Mouse (Mus musculus) lung, postnatal 0 days (tissue): ENCODE measurements around the gene Ctnna2. TPM values are rescaled to one million over a fixed set of nuclear protein-coding genes. Genes with fewer than 3 reads are reported as not detected.

Experiments
- ATAC-seq: fragments of 200-750 bp; cut with Nextera tagmentation; 2 replicates; pipeline ENCODE4 v1.8.0; 2017; ENCODE audit warnings: moderate library complexity
- DNase-seq: peaks from one replicate; pipeline ENCODE4 v3.0.0-alpha.2; 2016; ENCODE audit warnings: low spot score
- H3K27ac ChIP-seq: fragments of 300-500 bp; sonication (generic); 2 replicates; pipeline ENCODE4 v1.5.1; 2014; ENCODE audit warnings: antibody characterized with exemption, mild to moderate bottlenecking, low read length, mixed read lengths
- H3K27me3 ChIP-seq: fragments of 300-500 bp; sonication (generic); replicated peaks from 2 replicates; pipeline ENCODE4 v1.6.1; 2014; ENCODE audit warnings: low read length, mixed read lengths; ENCODE audit not compliant: insufficient read depth
- H3K36me3 ChIP-seq: fragments of 300-500 bp; sonication (generic); 2 replicates; pipeline ENCODE4 v1.6.1; 2014; ENCODE audit warnings: low read length, mixed read lengths; ENCODE audit not compliant: insufficient read depth
- H3K4me1 ChIP-seq: fragments of 300-500 bp; sonication (generic); 2 replicates; pipeline ENCODE4 v1.6.1; 2014; ENCODE audit warnings: antibody characterized with exemption, low read depth, low read length, mixed read lengths; ENCODE audit not compliant: insufficient read depth
- H3K4me2 ChIP-seq: fragments of 300-500 bp; sonication (generic); replicated peaks from 2 replicates; pipeline ENCODE4 v1.6.1; 2014; ENCODE audit warnings: low read depth, mild to moderate bottlenecking, low read length, moderate library complexity, mixed read lengths
- H3K4me3 ChIP-seq: fragments of 300-500 bp; sonication (generic); 2 replicates; pipeline ENCODE4 v1.5.1; 2014; ENCODE audit warnings: low read depth, low read length
- H3K9ac ChIP-seq: fragments of 300-500 bp; sonication (generic); replicated peaks from 2 replicates; pipeline ENCODE4 v1.6.1; 2014; ENCODE audit warnings: low read depth, mild to moderate bottlenecking
- H3K9me3 ChIP-seq: fragments of 300-500 bp; sonication (generic); 2 replicates; pipeline ENCODE4 v1.6.1; 2016; ENCODE audit warnings: low read length, mixed read lengths
- CTCF ChIP-seq: IDR thresholded peaks from 2 replicates; pipeline ENCODE4 v1.5.1; 2016; ENCODE audit warnings: antibody characterized with exemption, mild to moderate bottlenecking
- EP300 ChIP-seq: IDR thresholded peaks from 2 replicates; pipeline ENCODE4 v1.6.1; 2016; ENCODE audit warnings: antibody characterized with exemption, mild to moderate bottlenecking, control low read depth
- WGBS: fragments of 180-500 bp; shearing (Covaris S2); extraction: QIAGEN DNeasy Blood & Tissue Kit; methylation state at CpG from one replicate; pipeline ENCODE4 v1.1.7; 2014; 5-methylcytosine and 5-hydroxymethylcytosine counted together
- polyA plus RNA-seq: library from polyadenylated mRNA; unstranded; fragments of >200 nt; fragmentation: Nextera tagmentation; extraction: Ambion mirVana; gene quantifications from 2 replicates; pipeline ENCODE4 v1.2.1, GENCODE M21; 2015

The Ctnna2 gene
- polyA plus RNA-seq, 1 experiment from 2014 or later = 0.06 TPM

GRCm38 (mm10) chr6:77580926-77581325 lies 398.6 kb downstream of the Ctnna2 start:
- Histone ChIP-seq H3K9me3 (no peaks in the 10 kb centered on the region), H3K4me1 (no peaks in the 10 kb centered on the region), H3K4me2 (no peak overlapping the region), H3K4me3 (no peak overlapping the region), H3K9ac (no peak overlapping the region), H3K27ac (no peak overlapping the region), H3K27me3 (no peaks in the 10 kb centered on the region), H3K36me3 (no peaks in the 10 kb centered on the region)
- TF ChIP-seq EP300 = no peak
- no peak for TF ChIP-seq CTCF
- ATAC-seq (no peak), DNase-seq (no peak)

GRCm38 (mm10) chr6:77578612-77579011 lies 400.9 kb downstream of the Ctnna2 start:
- peak; percentile 17 for DNase-seq
- Histone ChIP-seq H3K36me3 (no peaks in the 10 kb centered on the region), H3K4me3 (no peak overlapping the region), H3K9ac (no peak overlapping the region), H3K4me1 (no peaks in the 10 kb centered on the region), H3K27ac (no peak overlapping the region), H3K4me2 (no peak overlapping the region), H3K9me3 (no peaks in the 10 kb centered on the region), H3K27me3 (no peaks in the 10 kb centered on the region)
- no peak for ATAC-seq
- 28% methylated on average over 1 of the region's 1 CpGs for WGBS
- TF ChIP-seq EP300 = no peak
- peak; percentile 34 for TF ChIP-seq CTCF

- H3K27me3 ChIP-seq = no peaks in the 10 kb centered on the region
- WGBS = 42% methylated on average over 3 of the region's 3 CpGs
- H3K4me2 ChIP-seq = no peak overlapping the region
- H3K9ac ChIP-seq = no peak overlapping the region
- H3K4me1 ChIP-seq = no peaks in the 10 kb centered on the region
- ATAC-seq (no peak), DNase-seq (no peak)
- no peaks in the 10 kb centered on the region for H3K36me3 ChIP-seq
- no peak for TF ChIP-seq EP300
- no peak for TF ChIP-seq CTCF
- H3K4me3 ChIP-seq = no peak overlapping the region
- H3K27ac ChIP-seq = no peak overlapping the region
- no peaks in the 10 kb centered on the region for H3K9me3 ChIP-seq
These were observed 401.9 kb downstream of the Ctnna2 start for GRCm38 (mm10) chr6:77577585-77577984.

- ATAC-seq (no peak), DNase-seq (peak; percentile 19)
- H3K4me2 ChIP-seq = no peak overlapping the region
- H3K4me1 ChIP-seq = no peaks in the 10 kb centered on the region
- H3K9me3 ChIP-seq = no peaks in the 10 kb centered on the region
- TF ChIP-seq CTCF (peak; percentile 40), EP300 (no peak)
- no peak overlapping the region for H3K27ac ChIP-seq
- no peak overlapping the region for H3K4me3 ChIP-seq
- no peaks in the 10 kb centered on the region for H3K27me3 ChIP-seq
- H3K9ac ChIP-seq = no peak overlapping the region
- no peaks in the 10 kb centered on the region for H3K36me3 ChIP-seq
- WGBS = 27% methylated on average over 3 of the region's 3 CpGs
These were observed 406.9 kb downstream of the Ctnna2 start for GRCm38 (mm10) chr6:77572614-77573013.

GRCm38 (mm10) chr6:77569851-77570250 lies 409.6 kb downstream of the Ctnna2 start:
- no peaks in the 10 kb centered on the region for H3K9me3 ChIP-seq

DNA sequence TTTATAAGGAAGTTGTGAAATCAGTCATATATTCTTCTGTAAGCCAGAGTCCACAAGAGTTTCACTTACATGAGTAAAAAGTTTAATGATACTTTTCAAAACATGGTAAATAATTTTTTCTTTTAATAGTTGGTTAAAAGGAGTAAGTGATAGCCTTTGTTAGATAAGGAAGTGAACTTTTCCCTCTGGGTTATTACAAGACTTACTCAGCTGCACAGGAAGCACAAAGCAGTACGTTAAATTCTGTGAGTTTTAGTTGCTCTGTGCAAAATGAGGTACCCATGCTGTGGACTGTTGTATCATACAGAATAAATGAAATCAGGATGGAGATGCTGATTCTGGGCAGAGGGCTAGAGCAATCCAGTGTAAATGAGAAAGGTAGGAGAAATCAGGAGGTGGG lies 423.3 kb downstream of the Ctnna2 start:
- Histone ChIP-seq H3K36me3 (no peaks in the 10 kb centered on the region), H3K27ac (no peak overlapping the region), H3K4me3 (no peak overlapping the region), H3K9ac (no peak overlapping the region), H3K27me3 (no peaks in the 10 kb centered on the region), H3K4me1 (no peaks in the 10 kb centered on the region), H3K4me2 (no peak overlapping the region), H3K9me3 (no peaks in the 10 kb centered on the region)
- ATAC-seq = no peak
- peak; percentile 5 for DNase-seq
- 56% methylated on average over 1 of the region's 1 CpGs for WGBS
- TF ChIP-seq EP300 (no peak), CTCF (no peak)

More at GRCm38 (mm10) chr6:77569851-77570250, 409.6 kb downstream of the Ctnna2 start:
- WGBS = 82% methylated on average over 3 of the region's 3 CpGs
- no peaks in the 10 kb centered on the region for H3K4me1 ChIP-seq
- TF ChIP-seq EP300 (no peak), CTCF (no peak)
- ATAC-seq (no peak), DNase-seq (no peak)
- no peak overlapping the region for H3K4me3 ChIP-seq
- no peaks in the 10 kb centered on the region for H3K36me3 ChIP-seq
- H3K4me2 ChIP-seq = no peak overlapping the region
- no peaks in the 10 kb centered on the region for H3K27me3 ChIP-seq
- H3K9ac ChIP-seq = no peak overlapping the region
- no peak overlapping the region for H3K27ac ChIP-seq
